Mouse (Mus musculus) cerebellum, adult 11-12 months (tissue): ENCODE measurements at regions not wholly inside any gene's neighbourhood (a gene's known extent, or its start where the extent isn't known, plus 50 kb on each side); places are given as distances from the start of the nearest gene placed in this dataset.

Source experiments
- DNase-seq: peaks from one replicate; pipeline ENCODE4 v3.0.0; 2022

DNA sequence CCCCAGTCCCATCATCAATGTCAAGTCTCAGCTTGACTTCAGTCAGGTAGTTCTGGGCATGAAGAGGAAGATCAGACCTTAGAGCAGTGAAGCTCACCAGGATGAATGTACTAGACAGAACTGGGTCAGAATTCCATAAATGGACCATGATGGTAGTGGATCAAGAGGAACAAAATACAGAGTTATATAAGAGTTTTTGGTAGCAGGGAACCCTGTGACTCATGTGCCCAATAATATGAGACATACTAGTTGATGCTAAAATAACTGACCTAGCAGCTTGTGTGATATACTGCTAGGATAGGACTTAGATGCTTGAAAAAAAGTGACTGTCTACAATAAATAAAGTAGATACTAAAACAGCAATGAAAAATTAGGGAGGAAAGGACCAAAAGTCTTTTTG is 225.6 kb downstream of the Nuak1 start:
- no peak for DNase-seq

DNA sequence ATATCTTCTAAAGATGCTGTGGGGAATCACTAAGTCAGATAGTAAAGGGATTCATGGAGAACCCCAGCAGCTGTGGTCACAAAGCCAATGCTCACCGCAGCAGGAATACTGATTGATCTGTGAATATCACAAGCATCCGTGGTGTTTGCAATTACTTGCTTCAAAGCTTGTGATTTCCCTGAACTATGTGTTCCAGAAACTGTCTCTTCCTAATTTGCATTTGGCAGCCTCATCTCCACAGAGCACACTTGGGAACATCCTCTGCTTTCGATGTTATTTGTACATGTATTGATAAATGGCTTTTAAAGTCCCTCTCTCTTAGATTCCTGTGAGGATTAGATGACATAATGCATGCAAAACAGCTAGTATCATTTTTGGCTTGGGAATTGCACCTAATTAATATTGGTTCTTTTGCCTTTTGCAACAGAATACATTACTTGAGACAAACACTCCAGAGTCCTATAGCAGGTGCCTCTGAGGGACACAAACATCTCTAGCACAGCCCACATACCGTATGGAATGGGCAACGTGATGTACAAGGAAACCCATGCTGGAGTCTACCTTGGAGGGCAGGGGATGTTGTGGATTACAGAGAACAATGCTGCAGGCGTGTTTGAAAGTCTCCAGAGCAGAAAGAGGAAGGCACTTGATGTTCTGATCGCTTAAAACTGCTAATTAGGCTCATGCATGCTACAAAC is 211.0 kb downstream of the Nuak1 start:
- no peak for DNase-seq

DNA sequence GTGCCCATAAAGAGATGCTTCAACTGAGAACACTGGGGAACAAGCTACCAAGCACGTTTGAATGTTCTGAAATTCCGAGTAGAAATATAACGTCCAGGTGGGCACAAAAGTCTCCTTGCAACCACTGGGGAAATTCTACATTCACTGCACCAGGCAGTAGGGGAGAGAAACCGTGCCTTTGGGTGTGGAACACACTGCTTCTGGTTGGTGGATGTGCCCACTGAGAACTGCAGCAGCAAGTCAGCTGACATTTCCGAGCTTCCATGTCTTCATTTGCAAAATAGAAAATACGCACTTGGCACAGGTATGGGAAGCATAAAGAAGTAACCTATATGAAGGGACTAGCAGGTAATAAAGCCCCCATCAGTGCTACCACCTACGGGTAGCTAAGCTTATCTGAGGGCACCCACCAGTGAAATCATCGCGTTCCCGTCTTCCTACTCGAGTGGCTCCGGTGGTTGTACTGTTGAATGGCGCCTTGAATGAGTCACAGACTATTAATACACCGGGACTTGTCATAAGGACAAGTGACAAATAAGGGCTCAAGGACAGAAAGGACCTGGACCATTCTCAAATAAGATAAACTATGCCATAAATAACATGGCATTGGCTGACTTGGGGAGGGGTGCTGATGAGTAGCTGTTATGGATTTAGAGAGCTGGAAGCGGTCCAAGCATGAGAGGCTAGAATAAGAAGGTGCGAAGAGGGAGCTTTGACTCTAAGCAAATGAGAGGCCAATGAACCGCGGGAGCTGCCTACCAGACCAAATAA is 210.2 kb downstream of the Nuak1 start:
- DNase-seq = no peak

DNA sequence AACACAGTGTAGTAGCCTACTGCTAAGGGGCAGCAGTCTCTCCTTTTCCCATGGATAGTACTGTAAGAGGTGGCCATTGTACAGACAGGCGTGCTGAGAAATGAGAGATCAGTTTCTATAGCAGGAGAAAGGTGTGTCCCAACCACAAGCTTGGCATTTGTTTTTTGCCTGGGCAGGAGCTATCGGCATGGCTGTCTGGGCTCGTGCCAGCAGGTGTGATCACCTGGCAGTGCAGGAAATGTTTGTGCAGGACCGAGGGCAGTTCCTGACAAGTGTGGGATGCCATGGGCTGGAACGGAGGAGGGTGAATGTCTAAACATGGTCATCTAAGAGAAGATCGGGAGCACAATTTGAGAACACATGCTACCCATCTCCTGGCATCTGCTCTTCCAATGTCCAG is 205.4 kb downstream of the Nuak1 start:
- DNase-seq = no peak

DNA sequence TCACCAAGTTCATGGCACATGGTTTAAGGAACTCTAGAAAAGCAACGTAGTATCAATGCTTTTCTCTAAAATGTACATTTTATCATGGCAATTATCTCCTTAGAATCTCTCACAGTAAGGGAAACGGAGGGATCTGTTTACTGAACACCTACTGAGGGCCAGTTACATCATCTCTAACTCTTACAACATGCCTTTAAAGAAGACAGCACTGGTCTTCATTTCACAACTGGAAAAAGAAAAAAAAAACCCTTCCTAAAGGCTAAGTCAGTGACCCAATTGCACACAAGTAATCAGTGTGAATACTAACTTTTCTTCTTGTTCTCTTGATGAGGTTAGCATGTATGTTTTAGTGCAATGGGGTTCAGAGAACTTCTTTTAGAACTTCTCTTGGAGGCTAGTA is 204.2 kb downstream of the Nuak1 start:
- DNase-seq = no peak

DNA sequence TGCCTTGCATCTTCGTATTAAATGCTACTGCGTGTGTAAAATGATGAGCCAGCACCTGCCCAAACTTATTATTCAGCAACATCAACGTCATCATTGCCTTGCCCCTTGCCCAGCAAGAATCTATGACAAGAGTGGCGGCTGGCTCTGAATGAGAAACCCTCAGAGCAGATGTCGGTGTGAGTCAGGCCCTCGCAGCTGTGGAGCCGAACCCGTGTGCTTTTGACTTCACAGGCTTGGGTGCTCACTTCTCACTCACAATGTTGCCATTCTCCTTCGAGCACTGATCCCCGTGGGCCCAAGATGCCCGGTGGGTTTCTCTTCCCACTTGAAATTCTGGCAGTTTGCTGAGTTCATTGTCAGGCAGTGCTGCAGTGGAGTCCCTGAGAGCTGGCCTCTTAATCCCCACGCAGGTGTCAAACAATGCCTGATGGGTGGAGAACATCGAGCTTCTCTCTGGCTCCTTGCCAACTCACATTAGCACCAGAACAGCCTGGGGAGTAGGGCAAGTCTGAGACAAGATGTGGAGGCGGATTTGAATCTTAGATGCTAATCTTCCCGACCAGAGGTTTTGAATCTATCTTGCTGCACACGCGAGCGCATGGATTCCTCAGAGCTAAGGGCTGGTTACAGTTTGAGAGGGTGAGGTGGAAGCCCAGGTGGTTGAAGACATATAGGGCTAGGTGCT is 202.0 kb downstream of the Nuak1 start:
- peak; percentile 4 for DNase-seq

DNA sequence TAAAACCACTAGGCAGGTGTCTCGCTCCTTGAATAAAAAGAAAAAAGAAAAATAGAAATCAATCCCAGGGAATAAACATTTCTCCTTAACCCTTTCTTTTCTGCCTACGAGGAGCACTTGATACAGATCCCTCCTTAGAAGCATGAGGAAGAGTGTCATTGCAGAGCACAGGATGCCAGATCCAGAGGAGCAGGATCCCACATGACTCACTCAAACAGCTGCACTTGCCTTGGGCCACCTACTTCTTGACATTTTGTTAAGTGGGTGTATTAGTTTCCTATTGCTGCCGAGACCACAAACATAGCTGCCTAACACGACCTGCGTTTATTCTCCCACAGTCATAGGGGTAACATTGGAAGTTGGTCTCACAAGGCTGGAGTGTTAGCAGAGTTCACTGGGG is 197.1 kb downstream of the Nuak1 start:
- DNase-seq = no peak

DNA sequence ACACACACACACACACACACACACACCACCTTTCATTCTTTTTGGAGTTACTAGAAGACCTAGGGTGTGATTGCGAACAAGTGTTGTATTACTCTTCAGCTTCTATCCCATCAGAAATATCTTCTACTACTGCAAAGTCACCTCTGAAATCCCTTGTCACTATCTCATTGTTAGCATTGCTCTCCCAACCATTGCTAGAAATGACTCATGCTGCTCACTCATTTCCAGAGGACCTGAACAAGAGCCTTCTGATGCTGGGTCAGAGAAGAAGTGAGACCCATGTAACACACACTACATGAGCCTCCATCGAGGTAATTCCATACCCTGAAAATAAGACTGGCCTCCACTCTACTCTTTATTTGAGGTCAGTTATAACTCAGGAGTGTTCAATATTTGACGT is 191.1 kb downstream of the Nuak1 start:
- no peak for DNase-seq

DNA sequence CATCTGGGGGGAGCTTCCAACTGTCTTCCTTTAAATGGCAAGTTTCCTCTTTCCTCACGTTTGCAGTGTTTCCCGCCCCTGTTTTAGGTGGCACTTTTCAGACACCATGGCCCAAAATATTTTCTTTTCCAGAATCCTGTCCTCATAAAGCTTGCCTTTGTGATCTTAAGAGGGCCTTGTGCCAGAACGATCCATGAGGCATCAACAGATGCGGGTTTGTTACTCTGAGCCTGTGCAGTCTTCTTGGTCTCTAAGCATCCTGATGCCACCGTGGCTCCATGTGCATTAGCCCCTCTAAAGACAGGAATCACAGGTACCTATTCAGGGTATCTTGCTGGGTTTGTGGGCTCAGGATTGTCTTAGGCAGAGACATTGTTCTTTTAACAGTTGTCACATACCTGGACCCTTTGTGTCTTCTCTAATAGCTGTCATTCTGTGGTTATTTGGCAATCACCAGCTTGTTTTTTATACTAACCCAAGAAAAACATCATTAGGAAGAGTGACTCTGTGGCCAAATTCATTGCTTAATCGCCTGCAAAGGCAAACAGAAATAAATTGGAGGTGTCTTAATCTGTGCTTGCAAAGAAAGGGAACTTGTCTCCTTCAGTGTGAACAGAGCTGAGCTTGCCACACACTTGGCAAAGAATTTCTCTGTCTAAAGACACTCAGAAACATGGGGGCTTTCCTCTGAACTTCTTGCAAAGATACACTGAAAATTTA is 179.3 kb downstream of the Nuak1 start:
- no peak for DNase-seq

DNA sequence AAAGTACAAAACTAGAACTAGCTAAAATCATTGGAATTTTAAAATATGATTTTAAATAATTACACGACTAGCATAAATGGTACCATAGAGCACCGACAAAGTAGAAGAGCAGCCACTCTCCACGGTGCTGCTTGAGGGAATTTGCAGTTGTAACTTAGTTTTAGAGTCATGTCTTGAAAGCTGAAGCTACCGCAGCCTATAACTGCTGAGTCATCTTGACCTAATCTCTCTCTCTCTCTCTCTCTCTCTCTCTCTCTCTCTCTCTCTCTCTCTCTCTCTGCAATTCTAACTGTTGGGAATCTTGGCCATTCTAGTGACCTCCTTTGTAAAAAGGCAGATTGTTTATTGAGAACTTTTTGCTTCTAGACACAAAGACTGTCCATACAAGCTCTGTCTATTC is 177.5 kb downstream of the Nuak1 start:
- no peak for DNase-seq

DNA sequence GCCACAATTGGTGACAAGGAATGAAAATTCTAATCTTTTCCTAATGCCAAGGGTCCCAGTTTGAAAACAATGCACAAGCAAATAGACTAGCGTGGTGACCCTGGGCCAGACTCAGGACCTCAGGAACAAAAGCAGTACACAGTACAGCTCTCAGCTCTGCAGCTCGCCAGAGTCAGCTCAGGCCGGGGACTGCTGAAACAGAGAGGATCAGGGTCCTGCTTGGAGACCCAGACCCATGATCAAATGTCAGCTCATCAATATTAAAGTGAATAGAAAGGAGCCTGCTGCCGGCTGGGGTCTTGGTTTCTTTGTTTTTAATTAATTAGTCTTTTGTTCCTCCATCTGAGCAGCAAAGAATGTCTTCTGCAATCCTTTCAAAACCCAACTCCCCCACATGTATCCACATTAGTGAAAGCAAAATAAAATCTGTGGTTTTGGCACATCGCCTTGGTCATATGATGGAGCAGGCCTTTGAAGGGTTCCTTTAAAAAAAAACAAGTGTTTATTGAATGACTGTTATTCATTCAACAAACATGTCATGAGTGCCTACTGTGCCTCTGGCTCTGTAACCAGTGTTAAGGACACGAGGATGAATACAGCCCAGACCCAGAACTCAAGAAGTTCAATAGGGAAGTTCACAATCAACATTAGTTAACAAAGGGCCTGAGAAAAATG is 154.4 kb downstream of the Nuak1 start:
- DNase-seq = no peak

DNA sequence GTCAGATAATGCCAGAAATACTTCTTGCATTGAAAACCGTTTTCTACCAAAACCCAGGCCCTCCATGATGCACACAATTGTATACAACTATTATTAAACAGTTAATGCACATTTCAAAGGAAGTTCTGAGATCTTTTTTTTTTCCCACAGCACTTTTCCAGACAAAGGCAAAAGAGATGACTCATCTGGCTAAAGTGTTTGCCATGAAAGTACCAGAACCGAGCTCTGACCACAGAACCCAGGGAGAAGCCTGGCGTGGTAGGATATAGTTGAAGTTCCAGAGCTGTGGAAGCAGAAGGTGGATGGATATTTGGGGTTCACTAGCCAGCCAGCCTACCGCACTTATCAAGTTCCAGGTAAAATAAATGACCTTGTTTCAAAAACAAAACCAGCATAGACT is 146.0 kb downstream of the Nuak1 start:
- DNase-seq = no peak

DNA sequence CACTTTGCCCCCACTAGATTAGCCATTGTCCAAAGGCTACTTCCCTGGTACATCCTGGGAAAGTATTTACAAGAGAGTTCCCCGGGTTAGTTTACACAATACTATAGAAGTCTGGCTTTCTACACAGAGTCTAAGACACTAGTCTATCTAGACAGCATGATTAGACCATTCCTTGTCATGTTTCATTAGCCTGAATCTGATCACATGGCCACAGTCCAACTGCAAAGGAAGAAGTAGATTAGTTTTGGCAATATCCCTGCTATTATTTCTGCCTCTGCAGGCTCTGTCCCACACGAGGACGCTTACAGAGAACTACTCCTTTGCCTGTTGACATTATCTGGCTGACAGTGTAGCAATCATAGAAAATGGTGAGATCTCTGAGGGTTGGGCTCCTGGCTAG is 144.2 kb downstream of the Nuak1 start:
- DNase-seq = no peak

DNA sequence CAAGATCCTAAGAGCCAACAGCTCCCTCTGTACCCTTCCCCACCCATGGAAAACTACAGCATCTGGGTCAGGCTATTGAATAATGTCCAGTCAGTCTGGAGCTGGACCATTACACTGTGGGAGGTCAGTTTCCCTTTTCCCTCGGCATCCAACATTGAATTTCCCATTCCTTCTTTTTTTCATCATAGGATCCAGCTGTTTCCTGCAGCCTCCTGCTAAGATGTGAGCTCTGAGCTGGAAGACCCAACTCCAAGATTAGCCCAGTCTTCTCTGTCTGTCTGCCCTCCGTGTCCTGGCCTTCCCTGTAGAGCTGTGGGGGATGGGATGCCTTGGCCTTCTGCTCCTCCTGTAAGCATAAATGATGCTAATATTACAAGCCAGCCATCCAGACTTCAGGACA is 138.8 kb downstream of the Nuak1 start:
- DNase-seq = no peak

DNA sequence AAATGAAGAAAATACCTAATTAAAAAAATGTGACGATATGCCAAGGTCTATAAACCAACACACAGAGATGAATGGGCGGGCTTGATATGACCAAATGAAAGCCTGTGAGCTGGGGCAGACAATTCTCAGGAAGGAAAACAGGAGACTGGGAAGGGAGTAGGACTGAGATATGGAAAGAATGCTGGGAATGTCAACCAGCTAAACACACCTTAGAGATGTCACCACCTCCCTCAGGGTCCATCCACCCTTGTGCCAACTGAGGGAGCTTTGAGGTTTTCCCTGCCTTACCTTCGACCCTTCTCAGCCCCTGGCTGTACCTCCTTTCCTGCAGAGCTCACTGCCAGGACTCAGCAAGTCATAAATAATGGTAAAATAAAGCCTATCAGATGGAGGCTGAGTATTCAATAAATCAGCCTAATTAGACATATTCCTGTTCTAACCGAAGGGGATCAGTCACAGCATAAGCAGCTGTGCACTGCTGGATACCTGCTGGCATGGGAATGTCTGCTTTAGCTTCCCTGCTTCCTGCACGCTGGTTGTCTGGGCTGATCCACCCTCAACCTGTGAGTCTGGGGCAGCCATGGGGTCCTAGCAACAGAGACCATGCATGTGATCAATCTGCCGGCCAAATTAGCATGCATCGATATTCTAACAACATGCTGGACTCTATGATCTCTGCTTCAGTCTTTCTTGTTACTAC is 137.4 kb downstream of the Nuak1 start:
- no peak for DNase-seq

DNA sequence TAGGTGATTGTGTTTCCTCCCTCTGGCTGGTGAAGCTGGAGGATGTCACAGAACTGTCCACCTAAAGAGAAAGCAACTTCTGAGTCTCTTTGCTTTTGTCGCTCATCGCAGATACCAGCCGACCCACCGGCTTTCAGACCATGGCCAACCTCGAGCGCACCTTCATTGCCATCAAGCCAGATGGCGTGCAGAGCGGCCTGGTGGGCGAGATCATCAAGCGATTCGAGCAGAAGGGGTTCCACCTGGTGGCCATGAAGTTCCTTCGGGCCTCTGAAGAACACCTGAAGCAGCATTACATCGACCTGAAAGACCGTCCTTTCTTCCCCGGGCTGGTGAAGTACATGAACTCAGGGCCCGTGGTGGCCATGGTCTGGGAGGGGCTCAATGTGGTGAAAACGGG is 131.7 kb downstream of the Nuak1 start:
- DNase-seq = peak; percentile 66

DNA sequence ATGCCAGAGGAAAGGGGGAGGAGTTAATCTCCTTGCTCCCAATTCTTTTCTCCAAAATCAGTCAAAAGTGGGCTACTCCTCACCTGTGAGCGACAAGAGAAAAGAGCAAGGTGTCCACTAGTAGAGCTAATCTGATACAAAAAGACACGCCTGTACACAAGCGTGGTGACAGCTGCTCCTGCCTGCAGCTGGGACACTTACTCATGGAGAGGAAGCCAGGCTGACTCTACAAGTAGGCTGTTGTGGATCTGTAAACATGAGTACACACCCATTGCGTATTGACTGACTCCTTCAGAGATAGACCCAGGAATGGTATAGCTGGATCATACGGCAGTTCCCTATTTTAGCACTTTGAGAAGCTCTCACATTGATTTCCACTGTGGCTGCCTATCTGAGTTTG is 129.7 kb downstream of the Nuak1 start:
- no peak for DNase-seq

DNA sequence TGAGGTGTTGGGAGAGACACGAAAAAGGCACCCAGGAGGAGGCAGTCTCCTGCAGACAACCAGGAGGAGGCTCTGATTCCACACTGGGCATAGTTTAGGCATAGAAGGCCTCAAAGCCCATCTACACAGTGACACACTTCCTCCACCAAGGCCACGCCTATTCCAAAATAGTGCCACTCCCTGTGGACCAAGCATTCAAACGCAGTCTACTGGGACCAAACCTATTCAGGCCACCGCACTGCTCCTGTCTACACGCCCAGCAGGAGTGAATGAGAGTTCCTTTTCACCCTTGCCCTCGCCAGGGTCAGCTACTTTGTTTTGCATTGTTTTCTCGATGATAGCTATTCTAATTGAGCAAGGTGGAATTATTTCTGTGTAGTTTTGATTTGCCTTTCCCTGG is 127.7 kb downstream of the Nuak1 start:
- no peak for DNase-seq

DNA sequence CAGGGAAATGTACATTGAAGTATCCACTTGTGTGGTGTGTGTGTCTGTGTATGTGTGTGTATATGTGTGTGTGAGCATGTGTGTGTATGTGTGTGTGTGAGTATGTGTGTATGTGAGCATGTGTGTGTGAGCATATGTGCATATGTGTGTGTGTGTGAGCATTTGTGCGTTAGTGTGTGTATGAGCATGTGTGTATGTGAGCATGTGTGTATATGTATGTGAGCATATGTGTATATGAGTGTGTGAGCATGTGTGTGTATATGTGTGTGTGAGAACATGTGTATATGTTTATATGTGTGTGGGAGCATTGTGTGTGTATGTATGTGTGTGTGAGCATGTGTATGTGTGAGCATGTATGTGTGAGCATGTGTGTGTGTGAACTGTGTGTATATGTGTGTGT is 123.5 kb downstream of the Nuak1 start:
- no peak for DNase-seq

DNA sequence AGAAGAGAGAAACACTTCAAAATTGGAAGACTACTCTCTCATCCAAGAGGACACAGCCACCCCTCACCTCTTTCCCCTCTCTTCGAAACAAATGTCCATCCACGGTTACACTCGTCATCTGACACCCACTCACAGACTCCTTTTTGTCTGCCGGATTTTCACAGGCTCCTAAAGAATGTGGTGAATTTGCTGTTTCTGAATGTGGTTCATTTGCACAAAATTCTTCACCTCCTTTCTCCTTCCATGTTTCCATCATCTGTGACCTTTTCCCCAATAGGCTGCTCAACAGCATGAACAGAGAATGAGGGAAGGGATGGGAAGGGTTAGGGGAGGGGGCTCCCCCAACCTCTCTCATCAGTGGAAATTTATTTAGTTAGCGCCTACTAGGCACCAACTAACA is 122.4 kb downstream of the Nuak1 start:
- no peak for DNase-seq
